Mouse (Mus musculus): ENCODE results near the gene Zfp963. TPM values are rescaled to one million over a fixed set of nuclear protein-coding genes. Genes with fewer than 3 reads are reported as not detected.

The Zfp963 gene
- polyA plus RNA-seq, 2 experiments: 8.2 to 9.3 TPM

GRCm38 (mm10) chr8:69741231-69741630, 8.5 kb downstream of the Zfp963 start:
- Histone ChIP-seq H3K27me3 (ENCODE audit: control insufficient read depth, insufficient read depth, low read length) (no peaks in the 10 kb centered on the region), H3K4me1 (ENCODE audit: control insufficient read depth, insufficient read depth, low read length) (no peaks in the 10 kb centered on the region), H3K9me3 (ENCODE audit: control insufficient read depth, low read length) (no peaks in the 10 kb centered on the region), H3K4me3 (replicated peaks; ENCODE audit: low read length) (no peak overlapping the region), H3K4me2 (replicated peaks; ENCODE audit: low read depth, low read length, severe bottlenecking) (no peak overlapping the region), H3K9ac (ENCODE audit: low read depth, low read length, severe bottlenecking) (no peak overlapping the region), H3K36me3 (ENCODE audit: control insufficient read depth, insufficient read depth, low read length) (peaks cover 15% of the 10 kb centered on the region), H3K27ac (replicated peaks; ENCODE audit: low read depth, low read length) (no peak overlapping the region)
- no peak for DNase-seq (ENCODE audit: low spot score)
- no peak for TF ChIP-seq POLR2A (IDR thresholded peaks at IDR 0.05; ENCODE audit: borderline replicate concordance, extremely low read depth, insufficient read depth, insufficient read length)
- 77% methylated on average over 2 of the region's 2 CpGs for WGBS
- no peak for ATAC-seq (ENCODE audit: low FRiP score, low read depth)

GRCm38 (mm10) chr8:69740763-69741162, 9.0 kb downstream of the Zfp963 start:
- Histone ChIP-seq H3K27ac (replicated peaks; ENCODE audit: low read depth, low read length) (no peak overlapping the region), H3K36me3 (ENCODE audit: control insufficient read depth, insufficient read depth, low read length) (peaks cover 15% of the 10 kb centered on the region), H3K9me3 (ENCODE audit: control insufficient read depth, low read length) (no peaks in the 10 kb centered on the region), H3K9ac (ENCODE audit: low read depth, low read length, severe bottlenecking) (no peak overlapping the region), H3K4me1 (ENCODE audit: control insufficient read depth, insufficient read depth, low read length) (no peaks in the 10 kb centered on the region), H3K4me3 (replicated peaks; ENCODE audit: low read length) (no peak overlapping the region), H3K27me3 (ENCODE audit: control insufficient read depth, insufficient read depth, low read length) (no peaks in the 10 kb centered on the region), H3K4me2 (replicated peaks; ENCODE audit: low read depth, low read length, severe bottlenecking) (no peak overlapping the region)
- no peak for TF ChIP-seq POLR2A (IDR thresholded peaks at IDR 0.05; ENCODE audit: borderline replicate concordance, extremely low read depth, insufficient read depth, insufficient read length)
- no peak for ATAC-seq (ENCODE audit: low FRiP score, low read depth)
- DNase-seq (ENCODE audit: low spot score): no peak
- WGBS: 86% methylated on average over 6 of the region's 6 CpGs

GRCm38 (mm10) chr8:69735495-69735894, 14.3 kb downstream of the Zfp963 start:
- H3K27me3 ChIP-seq (ENCODE audit: control insufficient read depth, insufficient read depth, low read length): no peaks in the 10 kb centered on the region
- H3K27ac ChIP-seq (replicated peaks; ENCODE audit: low read depth, low read length): no peak overlapping the region
- H3K4me2 ChIP-seq (replicated peaks; ENCODE audit: low read depth, low read length, severe bottlenecking): no peak overlapping the region
- H3K9me3 ChIP-seq (ENCODE audit: control insufficient read depth, low read length): no peaks in the 10 kb centered on the region
- H3K4me3 ChIP-seq (replicated peaks; ENCODE audit: low read length): no peak overlapping the region
- WGBS: 90% methylated on average over 1 of the region's 1 CpGs
- no peak overlapping the region for H3K9ac ChIP-seq (ENCODE audit: low read depth, low read length, severe bottlenecking)
- no peaks in the 10 kb centered on the region for H3K4me1 ChIP-seq (ENCODE audit: control insufficient read depth, insufficient read depth, low read length)
- no peak for DNase-seq (ENCODE audit: low spot score)
- H3K36me3 ChIP-seq (ENCODE audit: control insufficient read depth, insufficient read depth, low read length): no peaks in the 10 kb centered on the region
- no peak for TF ChIP-seq POLR2A (IDR thresholded peaks at IDR 0.05; ENCODE audit: borderline replicate concordance, extremely low read depth, insufficient read depth, insufficient read length)
- ATAC-seq (ENCODE audit: low FRiP score, low read depth): no peak

- Histone ChIP-seq H3K9me3 (ENCODE audit: control insufficient read depth, low read length) (no peaks in the 10 kb centered on the region), H3K4me2 (replicated peaks; ENCODE audit: low read depth, low read length, severe bottlenecking) (peak overlapping the region; percentile 47), H3K4me3 (replicated peaks; ENCODE audit: low read length) (peak overlapping the region; percentile 83), H3K9ac (ENCODE audit: low read depth, low read length, severe bottlenecking) (no peak overlapping the region), H3K36me3 (ENCODE audit: control insufficient read depth, insufficient read depth, low read length) (peaks cover 6% of the 10 kb centered on the region; the same call in 1 of the 2 replicates), H3K4me1 (ENCODE audit: control insufficient read depth, insufficient read depth, low read length) (peaks cover 6% of the 10 kb centered on the region), H3K27me3 (ENCODE audit: control insufficient read depth, insufficient read depth, low read length) (no peaks in the 10 kb centered on the region), H3K27ac (replicated peaks; ENCODE audit: low read depth, low read length) (peak overlapping the region; percentile 63)
- 44% methylated on average over 5 of the region's 5 CpGs for WGBS
- no peak for TF ChIP-seq POLR2A (IDR thresholded peaks at IDR 0.05; ENCODE audit: borderline replicate concordance, extremely low read depth, insufficient read depth, insufficient read length)
- ATAC-seq (ENCODE audit: low FRiP score, low read depth) (peak; percentile 6), DNase-seq (ENCODE audit: low spot score) (no peak)
Observed at GRCm38 (mm10) chr8:69717232-69717580, 32.6 kb downstream of the Zfp963 start.

- peak overlapping the region; percentile 99 for H3K27ac ChIP-seq (replicated peaks; ENCODE audit: low read depth, low read length)
- H3K4me3 ChIP-seq (replicated peaks; ENCODE audit: low read length): peak overlapping the region; percentile 83
- H3K4me2 ChIP-seq (replicated peaks; ENCODE audit: low read depth, low read length, severe bottlenecking): peak overlapping the region; percentile 49
- H3K9me3 ChIP-seq (ENCODE audit: control insufficient read depth, low read length): no peaks in the 10 kb centered on the region
- no peaks in the 10 kb centered on the region for H3K27me3 ChIP-seq (ENCODE audit: control insufficient read depth, insufficient read depth, low read length)
- H3K36me3 ChIP-seq (ENCODE audit: control insufficient read depth, insufficient read depth, low read length): peaks cover 11% of the 10 kb centered on the region; the same call in 1 of the 2 replicates
- peaks cover 6% of the 10 kb centered on the region for H3K4me1 ChIP-seq (ENCODE audit: control insufficient read depth, insufficient read depth, low read length)
- TF ChIP-seq POLR2A (IDR thresholded peaks at IDR 0.05; ENCODE audit: borderline replicate concordance, extremely low read depth, insufficient read depth, insufficient read length): peak; percentile 97
- under 1% methylated on average over 48 of the region's 52 CpGs for WGBS
- peak; percentile 100 for DNase-seq (ENCODE audit: low spot score)
- peak; percentile 97 for ATAC-seq (ENCODE audit: low FRiP score, low read depth)
- peak overlapping the region; percentile 88 for H3K9ac ChIP-seq (ENCODE audit: low read depth, low read length, severe bottlenecking)
Observed at GRCm38 (mm10) chr8:69716403-69717231, 33.2 kb downstream of the Zfp963 start.
